In genomic region chr12:82251328-82251727, GRCm38 (mm10) we compare ENCODE assay signal across 24 mouse cellular contexts.
DNase-seq lines count a peak whose midpoint lies in the region; ATAC-seq lines count a peak whose summit lies in the region.
"Had no signal": no experiment of that assay in that cellular context is flagged by ENCODE, and none has a peak within 500 bp of the region (broad histone marks: within the 10 kb centered on the region; RNA-seq: fewer than 3 reads in every experiment).

No protein-coding gene starts in this region.

- DNase-seq in CD4-positive, CD25-positive, alpha-beta regulatory T cell, adult 2 months (ENCODE audit: low read depth, low spot score): peak; percentile 13
- peak; percentile 5 for DNase-seq in thymus, postnatal 4 days
- DNase-seq in thymus, postnatal 36 days: no peak
- DNase-seq in natural killer cell, adult 2 months (ENCODE audit: low spot score in 2 of 2): peak; percentile 18 to 60
- DNase-seq in adrenal gland, postnatal 4 days (ENCODE audit: low spot score in 2 of 2): no peak
- DNase-seq: adrenal gland, adult 2 months; adrenal gland, postnatal 14 days; B cell, adult 2 months; cerebellum, adult 11-12 months; cerebellum, adult 8-10 months; cerebellum, postnatal 10 days; cerebellum, postnatal 36 days; embryo, embryonic 11 days; gastrocnemius, postnatal 10 days; gastrocnemius, postnatal 36 days; heart, adult 2 months; heart, postnatal 14 days; heart, postnatal 4 days had no signal

- no peak for ATAC-seq in CD4-positive, CD25-positive, alpha-beta regulatory T cell, adult 4 months
- ATAC-seq in erythroblast, adult 5-6 weeks (replicated peaks; ENCODE audit: low FRiP score, poor library complexity, severe bottlenecking): no peak
- ATAC-seq: forebrain, embryonic 13.5 days; forebrain, embryonic 16.5 days; hindbrain, postnatal 0 days; Patski had no signal

Comparison
In these comparisons a context has a peak if more than half of its experiments do, and no peak if none do; other contexts are left out.
1. DNase-seq: peak in CD4-positive, CD25-positive, alpha-beta regulatory T cell, adult 2 months (single experiment), thymus, postnatal 4 days (single experiment) and natural killer cell, adult 2 months (2 of 2); none in thymus, postnatal 36 days (0 of 2) and adrenal gland, postnatal 4 days (0 of 2).